Mouse (Mus musculus): ENCODE results near the gene Gsto2.
A peak's percentile ranks its signal among the peaks of the same experiment; 100 is the strongest.
"Not testable (repeated sequence)": the region's sequence is repeated elsewhere in the genome, so short reads cannot be mapped to it uniquely, and the experiment has no call there.

Gsto2 gene

DNA sequence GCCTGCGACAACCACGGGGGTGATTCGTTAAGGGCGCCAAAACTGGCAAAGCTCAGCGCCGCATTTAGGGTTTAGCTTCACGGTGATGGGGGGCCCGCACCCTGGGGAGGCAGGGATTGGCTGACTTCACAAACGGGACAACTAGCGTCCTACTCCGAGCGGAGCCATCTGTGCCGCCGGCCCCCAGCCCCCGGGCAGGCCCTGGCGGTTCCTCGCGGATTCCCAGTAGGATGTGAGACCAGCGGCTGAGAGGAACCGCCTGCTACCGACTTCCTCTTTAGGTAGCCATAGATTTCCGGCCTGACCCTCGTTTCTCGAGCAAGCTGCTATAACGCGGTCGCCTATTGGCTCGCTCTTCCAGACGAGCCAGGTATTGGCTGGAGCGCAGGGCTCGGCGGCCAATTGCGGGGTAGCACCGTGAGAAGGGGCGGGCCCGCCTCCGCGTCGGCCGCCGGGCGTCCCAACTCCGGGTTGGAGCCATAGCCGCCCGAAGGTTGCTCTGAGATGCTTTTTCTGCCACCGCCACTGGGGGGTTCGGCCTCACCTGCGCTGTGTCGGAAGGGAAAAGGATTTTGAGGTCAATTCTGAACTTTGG lies at the start of gene Gsto2:
Gsto2 (plus strand) TSS at position 182 of the 595 bp plus-strand sequence.
- peak; percentile 71 for DNase-seq (ENCODE audit: low spot score)

DNA sequence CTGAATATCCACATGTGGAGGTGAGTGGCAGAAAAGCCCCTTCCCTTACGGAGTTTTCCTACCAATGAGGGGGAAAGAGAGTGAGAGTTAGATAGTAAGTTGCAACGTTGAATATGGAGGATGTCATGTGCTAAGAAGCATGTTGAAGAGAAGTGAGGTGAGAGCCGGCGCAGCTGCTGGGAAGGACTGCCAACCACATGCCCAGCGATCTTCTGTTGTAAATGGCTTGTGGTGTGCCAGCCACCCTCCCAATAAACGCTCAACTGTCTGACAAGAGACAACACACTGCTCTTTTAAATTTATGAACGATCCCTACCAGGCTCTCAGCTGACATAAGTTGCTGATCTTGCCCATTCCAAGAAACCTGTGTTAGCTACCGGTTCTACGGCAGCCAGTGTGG lies 47.6 kb upstream of the Gsto2 start:
- no peak for DNase-seq (ENCODE audit: low spot score)

DNA sequence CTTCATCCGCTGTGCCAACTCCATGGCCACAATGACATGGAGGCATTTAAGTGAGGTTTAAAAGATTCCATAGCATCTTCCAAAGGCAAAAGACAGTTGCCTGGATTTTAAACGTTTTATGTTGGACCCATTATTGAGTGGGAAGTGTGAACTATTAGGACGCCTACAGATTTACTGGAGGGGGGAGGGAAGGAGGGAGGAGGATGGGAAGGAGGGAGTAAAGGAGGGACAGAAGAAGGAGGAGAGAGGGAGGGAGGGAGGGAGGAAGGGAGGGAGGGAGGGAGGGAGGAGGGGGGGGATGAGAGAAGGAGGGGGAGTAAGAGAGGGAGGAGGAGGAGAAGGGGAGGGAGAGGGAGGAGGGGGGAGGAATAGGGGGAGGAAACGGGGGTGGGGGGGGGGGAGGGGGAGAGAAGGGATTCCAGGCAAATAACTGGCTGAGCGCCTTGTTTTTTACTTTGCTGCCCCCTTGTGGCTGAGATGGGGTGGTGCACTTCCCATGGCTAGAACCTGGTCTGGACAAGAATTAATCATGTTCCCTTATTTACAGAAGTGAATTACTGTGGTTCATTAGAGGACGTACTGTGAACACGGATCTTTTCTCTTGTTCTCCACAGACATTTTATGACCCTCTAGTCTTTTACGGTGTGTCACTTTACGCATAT lies 44.4 kb upstream of the Gsto2 start:
- no peak for DNase-seq (ENCODE audit: low spot score)

DNA sequence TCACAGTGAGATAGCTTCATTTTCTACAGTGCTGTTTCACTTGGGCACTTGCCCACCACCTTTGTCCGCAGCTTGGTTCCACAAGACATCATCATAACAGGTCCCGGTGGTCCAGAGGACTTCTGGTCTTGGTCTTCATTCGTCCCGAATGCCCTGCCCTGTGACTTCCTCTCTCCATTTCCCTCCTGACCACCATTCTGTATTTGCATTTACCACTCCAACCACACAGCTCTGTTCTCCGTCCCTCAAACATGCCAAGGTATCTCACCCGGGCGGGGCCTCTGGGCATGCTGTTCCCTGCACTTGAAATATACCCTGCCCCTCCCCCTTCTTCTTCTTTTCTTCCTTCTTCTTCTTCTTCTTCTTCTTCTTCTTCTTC lies 43.9 kb upstream of the Gsto2 start:
- DNase-seq (ENCODE audit: low spot score) = no peak

DNA sequence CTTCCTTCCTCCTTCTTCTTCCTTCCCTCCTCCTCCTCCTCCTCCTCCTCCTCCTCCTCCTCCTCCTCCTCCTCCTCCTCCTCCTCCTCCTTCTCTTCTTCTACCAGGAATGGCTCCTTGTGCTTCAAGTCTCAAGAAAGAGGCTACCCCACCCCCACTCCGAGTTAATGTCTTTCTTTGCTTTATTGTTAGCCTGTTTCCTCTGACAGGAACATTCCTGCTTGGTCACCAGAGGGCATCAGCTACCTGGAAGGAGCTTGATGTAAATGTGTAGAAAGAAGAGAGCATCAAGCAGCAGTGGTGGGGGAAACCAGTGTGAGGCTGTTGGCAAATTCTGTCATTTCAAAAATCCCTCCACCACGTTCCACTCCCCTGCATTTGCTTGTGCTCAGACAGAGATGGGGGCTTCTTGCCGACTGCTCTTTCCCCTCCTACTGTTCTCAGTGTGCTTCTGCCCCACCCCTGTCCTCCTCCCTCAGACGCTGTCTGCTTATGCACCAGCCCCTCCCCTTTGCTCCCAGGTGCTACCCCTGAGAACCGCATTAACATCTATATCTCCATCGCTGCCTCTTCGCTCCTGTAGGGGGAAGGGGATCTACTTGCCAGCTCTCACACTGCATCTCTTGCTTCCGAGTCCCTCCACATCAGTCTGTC lies 43.1 kb upstream of the Gsto2 start:
- DNase-seq (ENCODE audit: low spot score) = no peak

DNA sequence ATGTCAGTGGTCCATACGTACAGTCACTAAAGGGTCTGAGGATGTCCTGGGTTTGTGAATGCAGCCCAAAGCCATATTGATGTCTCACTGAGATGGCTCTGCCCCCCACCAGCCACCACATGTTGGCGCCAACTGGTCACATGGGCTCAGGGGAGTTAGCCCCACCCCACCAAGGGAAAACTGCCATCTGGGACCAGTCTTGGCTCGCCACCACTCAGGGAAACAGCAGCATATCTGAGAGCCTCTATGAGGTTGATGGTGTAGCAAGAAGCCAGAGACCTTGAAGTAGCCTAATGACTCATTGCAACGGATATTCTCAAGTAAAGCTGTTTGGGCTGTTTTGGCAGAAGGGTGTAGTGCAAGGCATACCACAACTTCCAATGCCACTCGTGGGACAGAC lies 41.3 kb upstream of the Gsto2 start:
- DNase-seq (ENCODE audit: low spot score) = no peak

DNA sequence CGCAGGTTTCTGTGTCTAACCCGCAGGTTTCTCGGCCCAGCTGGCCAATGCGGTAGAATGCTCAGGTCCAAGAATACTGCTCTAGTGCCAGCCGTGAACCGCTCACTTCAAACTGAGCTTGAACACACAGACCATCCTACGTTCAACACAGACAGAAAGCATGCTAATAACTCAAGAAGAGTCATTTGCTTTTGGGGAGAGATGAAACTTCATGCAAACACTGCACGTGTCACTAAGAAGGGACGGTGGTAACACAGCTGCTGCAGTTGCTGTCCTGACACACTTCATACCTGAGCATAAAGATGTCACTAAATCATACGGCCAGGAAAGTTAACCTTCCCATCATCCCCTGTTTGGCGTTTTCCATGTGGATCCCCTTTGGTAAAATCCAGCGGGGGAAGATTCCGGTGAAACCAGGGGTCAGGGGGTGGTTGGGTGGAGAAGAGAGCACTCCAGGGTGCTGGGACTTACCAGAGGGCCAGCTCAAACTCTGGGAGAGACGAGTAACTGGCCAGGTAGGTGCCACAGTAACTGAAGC lies 35.4 kb upstream of the Gsto2 start:
- no peak for DNase-seq (ENCODE audit: low spot score)

DNA sequence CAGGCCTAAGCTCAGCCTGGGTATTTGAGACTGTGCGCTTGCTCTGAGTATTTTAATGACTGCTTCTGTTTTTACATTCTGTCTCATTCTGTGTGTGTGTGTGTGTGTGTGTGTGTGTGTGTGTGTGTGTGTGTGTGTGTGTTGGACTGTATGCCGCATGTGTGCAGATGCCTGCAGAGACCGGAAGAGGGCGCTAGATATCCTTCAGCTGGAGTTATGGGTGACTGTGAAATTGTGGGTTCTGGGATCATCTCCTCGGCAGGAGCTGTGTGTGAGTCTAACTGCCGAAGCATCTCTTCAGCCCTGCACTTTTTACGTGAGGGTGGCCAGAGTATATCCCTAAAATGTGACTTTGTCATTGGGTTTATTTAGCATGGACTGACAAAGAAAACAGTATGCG lies 34.2 kb upstream of the Gsto2 start:
- no peak for DNase-seq (ENCODE audit: low spot score)

DNA sequence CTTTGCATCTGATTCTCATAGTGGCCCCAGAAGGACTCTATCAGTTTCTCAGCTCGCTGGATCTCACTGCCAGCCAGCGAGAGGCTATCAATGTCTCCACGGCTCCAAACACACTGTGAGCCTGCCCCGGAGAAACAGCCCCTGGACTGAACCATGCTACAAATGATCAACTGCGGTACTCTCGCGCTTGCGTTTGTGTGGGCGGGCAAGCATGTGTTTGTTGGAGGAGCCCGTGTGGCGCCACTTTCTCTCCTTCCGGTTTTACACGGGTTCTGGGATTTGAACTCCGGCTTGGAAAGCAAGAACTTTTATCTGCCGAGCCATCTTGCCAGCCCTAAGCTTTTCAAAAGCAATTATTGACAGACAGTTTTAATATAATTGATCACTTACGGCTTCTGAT lies 33.0 kb upstream of the Gsto2 start:
- no peak for DNase-seq (ENCODE audit: low spot score)

DNA sequence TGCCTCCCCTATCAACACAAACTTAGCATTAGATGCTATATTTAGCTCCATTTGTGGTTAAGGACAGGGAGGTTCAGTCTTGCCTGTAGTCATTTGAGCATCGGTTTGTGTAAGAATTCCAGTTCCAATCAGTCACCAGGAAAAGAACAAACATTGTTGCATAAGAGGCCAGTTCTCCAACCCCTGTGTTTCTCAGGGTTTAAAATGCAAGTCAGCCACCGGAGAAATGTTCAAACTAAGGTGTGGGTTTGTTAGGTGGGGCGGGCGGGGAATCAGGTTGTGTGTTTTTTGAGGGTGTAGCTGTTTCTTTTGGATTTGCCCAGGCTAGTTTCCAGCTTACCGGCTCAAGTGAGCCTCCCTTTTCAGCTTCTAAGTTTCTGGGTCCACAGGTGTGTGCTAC lies 30.7 kb upstream of the Gsto2 start:
- no peak for DNase-seq (ENCODE audit: low spot score)

DNA sequence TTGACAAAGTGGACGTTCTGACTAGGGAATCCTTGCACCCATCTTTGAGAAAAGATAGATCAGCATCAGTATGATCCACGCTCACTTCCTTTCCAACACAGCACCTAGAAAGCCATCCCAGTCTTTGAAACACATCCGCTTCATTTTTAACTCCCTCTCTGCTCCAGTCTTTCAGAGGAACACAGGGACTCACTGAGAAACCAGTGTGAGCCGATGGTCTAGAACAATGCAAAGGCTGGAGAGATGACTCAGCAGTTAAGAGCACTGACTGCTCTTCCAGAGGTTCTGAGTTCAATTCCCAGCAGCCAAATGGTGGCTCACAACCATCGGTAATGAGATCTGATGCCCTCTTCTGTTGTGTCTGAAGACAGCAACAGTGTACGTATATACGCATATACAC lies 29.6 kb upstream of the Gsto2 start:
- DNase-seq (ENCODE audit: low spot score) = no peak

DNA sequence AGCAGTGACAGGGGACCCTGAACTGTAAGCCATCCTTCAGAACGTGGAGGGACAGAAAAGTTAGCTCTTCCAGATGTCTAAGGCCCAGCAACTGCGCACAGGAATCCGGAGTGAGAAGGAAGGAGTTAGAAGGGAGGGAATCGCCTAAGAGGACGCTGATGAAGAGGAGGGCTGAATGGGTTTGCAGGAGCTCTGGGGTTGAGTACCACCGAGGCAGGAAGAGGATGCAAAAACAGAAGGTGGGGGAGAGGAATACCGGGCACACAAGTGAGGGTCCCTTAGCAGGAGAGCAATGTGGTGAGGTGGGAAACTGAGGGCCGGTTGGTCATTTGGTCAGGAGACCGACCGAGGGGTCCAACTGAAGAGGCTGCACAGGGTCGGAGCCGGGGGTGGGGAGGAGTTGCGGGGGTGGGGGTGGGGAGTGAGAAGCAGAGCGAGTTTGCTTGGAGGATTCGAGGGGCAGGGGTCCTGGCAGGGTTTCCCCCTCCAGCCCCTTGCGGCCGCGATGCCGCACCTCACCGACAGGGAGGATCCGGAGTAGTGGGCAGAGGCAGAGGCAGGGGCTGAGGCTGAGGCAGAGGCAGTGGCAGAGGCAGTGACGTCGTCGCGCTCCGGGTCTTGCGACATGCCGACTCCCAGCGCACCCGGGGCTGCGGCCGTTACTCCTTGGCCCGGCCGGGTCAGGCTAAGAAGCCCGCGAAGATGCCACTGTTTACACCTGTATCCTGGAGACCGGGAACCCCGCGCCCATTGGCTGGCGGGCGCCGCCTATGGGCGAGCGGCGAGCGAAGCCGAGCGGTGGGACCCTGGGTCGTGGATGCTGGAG lies 28.4 kb upstream of the Gsto2 start:
- no peak for DNase-seq (ENCODE audit: low spot score)

DNA sequence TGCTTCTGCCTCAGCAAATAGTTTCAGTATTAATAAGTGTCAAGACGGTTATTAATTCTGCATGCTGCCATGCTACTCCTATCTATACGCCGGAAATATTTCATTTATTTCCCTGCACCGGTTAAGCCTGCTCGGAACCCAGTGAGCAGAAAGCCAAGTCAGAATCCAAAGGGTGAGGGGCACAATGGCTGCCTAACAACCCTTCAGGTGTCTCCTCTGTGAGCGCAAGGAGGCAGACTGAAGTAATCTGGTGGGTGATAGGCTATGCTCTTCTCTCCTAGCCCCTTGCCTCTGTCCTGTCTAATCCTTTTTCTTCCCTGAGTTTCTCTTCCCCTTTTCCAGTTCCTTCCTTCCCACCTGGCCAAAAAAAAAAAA lies 27.8 kb upstream of the Gsto2 start:
- DNase-seq (ENCODE audit: low spot score) = no peak

DNA sequence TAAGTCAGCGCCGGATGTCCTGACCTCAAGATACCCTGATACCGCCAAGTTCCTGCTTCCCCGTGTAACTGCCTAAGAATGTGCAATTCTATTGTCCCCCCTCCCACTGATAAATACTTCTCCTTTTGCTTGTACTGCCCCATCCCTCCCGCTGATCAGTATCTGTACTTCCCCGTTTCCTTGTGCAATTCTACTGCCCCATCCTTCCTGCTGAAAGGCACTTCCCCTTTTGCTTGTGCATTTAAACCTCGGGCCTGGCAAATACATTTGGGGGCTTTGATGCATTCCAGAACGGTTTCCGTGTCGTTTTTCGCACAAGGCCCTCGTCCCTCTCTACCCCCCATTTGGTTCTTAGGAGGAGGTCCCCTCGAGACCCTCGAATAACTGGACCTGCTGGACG lies 24.1 kb upstream of the Gsto2 start:
- not testable (repeated sequence) for DNase-seq (ENCODE audit: low spot score)

DNA sequence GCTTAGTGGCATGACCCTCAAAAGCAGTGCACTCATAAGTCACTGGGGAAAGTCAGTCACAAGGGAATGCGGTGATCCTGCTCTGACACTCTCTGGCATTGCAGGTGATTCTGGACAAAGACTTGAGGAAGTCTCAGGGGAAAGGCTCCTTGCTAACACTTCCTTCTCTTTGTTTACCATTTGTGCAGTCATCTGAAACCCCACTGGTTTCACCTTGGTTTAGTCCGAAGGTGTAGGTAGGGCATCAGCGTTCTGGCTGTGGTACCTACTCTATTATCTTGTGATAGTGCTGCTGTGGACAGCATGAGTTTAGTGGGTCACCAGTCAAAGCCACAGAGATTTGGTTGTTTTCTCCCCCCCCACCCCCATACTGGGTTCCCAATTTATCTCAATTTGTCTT lies 15.6 kb upstream of the Gsto2 start:
- no peak for DNase-seq (ENCODE audit: low spot score)

DNA sequence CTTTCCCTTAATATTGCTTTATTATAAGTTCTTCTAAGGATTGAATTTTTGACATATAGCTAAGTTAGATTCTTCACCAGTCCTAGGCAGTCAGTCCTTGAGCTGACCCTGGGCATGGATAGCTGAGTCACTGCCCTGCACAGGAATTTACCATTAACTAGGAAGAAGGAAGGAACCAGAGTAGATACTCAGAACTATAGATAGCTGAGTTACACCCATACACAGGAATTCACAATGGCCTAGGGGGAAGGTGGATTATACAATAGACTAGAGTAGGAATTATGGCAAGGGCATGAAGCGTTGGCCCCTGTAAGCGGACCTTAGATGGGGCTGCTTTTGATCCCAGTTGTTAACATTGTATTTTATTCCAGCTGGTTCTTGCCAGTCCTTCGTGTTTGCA lies 13.2 kb upstream of the Gsto2 start:
- DNase-seq (ENCODE audit: low spot score) = not testable (repeated sequence)

DNA sequence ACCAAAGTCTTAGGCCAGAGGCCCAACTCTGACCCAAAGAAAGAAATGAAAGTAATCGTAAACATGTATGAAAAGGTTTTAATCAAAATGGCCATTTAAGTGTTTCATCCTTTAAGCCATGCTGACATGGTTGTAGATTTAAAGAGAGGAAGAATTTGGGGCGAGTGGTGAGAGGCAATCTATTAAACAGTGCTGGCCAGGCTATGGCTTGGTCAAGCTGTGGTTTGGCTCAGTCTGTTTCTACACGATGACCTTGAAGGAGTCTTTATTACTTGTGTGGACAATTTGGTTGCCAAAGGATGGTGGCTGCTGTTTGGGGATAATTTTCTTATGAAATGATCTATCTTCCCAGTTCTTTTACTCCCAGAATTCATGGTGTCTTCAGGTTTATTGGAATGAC lies 12.3 kb upstream of the Gsto2 start:
- DNase-seq (ENCODE audit: low spot score) = no peak

DNA sequence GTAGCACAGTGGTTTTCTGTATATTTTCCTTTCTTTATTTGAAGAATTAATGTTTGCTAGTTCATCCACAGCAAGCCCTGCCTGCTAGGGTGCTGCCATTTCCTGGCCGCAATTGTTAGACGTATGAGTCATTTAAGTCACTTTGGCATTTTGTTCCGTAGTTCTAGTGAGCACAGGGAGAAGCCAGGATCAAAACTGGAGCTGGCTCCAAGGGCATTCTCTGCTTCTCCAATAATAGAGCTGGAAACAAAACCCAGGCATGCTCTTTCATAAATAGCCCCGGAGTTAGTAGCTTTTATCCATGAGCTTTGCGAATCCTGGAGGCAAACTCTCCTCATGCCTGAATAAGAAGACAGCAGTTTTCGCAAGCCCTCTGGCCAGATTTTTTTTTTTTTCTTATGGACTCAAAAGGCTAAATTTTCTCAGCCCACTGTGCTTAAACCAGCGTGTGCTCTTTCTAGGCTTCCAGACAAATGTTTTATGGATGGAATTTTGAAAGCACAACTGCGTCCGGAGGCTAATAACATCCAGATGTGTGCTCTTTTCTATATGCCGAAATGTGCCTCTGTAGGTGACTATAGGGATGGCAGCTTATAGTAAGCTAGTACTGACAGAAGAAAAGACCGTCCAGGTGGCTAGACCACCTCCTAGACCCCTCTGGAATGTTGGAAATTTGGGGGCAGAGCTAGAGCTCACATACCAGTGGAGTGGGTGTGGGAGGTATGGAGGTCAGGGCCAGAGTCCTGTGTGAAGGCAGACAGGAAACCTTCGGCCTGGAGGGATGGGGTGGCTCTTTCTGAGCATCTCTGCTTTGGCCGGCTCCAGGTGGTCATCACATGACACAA lies 11.2 kb upstream of the Gsto2 start:
- DNase-seq (ENCODE audit: low spot score) = no peak

DNA sequence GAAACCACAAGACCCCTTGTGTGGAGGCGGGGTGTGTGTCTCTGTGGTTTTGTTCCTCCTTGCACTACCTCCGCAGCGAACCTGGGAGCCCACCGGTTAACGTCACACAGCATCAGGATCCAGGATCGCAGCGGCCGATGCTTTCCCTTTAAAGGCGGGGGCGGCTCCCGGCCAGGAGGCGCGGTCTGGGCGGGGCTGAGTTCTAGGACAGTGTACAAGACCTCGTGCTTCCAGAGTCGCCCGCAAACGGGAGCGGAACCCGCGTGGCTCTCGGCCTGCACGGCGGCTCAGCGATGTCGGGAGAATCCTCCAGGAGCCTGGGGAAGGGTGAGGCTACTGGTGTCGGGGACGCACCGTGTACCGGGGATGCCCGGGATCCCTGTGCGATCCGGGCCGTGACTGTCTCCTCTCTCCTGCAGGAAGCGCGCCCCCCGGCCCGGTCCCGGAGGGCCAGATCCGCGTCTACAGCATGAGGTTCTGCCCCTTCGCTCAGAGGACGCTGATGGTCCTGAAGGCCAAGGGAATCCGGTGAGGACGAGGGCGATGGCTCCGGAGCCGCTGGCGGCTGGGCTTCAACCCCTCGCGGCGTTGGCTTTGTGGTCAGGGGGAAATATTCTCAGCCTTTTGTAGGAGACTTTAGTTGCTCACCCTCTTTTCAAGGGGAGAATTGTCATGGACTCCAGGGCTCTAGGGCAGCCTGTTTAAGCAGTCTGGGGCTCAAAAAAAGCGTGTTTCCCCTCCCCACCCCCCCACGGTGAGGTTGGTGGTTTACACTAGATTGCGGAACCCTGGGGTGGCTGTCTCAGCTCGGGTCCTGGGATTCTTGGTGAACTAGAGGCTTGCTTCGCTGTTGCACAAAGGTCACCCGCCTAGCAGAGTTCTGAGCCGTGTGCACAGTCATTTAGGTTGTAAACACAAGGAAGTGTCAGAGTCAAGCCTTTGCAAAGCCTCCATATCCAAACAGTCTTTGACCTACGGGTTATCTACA lies 10.2 kb upstream of the Gsto2 start, which contains the start of gene Gsto1:
Gsto1 (plus strand) TSS at position 175 of the 988 bp plus-strand sequence.
- DNase-seq (ENCODE audit: low spot score) = peak; percentile 74

Data from urinary bladder, postnatal 10 days (tissue).